Mouse (Mus musculus) testis, adult 10 weeks (tissue): ENCODE data around the gene Gm21870. TPM values are rescaled to one million over a fixed set of nuclear protein-coding genes. Genes with fewer than 3 reads are reported as not detected.

ENCODE experiments used
- polyA plus RNA-seq: library from polyadenylated mRNA; stranded (reverse); fragments of 350-450 nt; fragmentation: Illumina TruSeq; extraction: RNeasy Lipid Tissue Mini Kit (QIAGEN cat#74804); gene quantifications from one replicate; pipeline ENCODE4 v1.2.3, GENCODE M21; 2014; ENCODE audit warnings: low read depth, low replicate concordance

Gene Gm21870
- not detected for polyA plus RNA-seq

DNA sequence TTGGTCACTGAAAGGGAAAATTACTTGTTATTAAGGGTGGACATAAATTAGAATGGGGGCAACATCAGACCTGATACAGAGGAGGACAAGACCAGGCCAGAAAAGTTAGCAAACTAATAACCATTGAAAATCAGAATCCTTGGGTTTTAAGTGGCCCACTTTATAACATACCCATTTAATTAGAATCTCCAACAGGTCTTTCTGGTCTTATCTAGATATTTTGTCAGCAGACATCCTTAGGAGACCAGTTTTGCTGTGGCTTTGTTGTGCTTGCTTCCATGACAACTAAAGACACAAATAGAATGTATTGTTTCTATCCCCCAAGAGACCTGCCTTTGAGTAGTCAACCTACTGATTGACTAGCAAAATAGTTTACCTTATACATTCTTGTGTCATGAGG, at the start of gene Gm21870:
Gene Gm21870, minus strand, starts transcription at position 101 of the 400 bp plus-strand sequence.

DNA sequence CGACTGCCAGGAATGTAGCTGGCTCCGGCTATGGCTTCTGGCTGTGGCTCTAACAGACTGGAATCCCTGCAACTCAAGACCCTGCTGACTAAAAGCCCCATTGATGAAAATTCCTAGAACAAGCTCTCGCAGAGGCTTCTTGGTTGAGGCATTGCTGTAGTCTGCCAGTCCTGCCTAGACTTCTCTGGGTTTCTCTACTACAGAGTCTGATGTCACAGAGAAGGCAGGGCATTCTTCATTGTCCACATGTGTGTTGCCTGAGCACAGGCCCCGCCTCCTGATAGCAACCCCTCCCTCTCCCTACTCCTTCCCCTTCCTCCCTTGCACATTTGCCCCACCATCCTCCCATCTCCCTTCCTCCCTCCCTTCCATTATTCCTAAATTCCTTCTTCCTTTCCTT, 30.2 kb downstream of the Gm21870 start, which contains the start of gene Btbd35f6:
Gene Btbd35f6, minus strand, starts transcription at position 101 of the 400 bp plus-strand sequence.

Other genes with a start within 250 kb of the Gm21870 start
- gene Btbd35f6, start 30.3 kb downstream of the Gm21870 start, polyA plus RNA-seq: 1.8 TPM
- not detected for gene Btbd35f9, start 174.7 kb upstream of the Gm21870 start, polyA plus RNA-seq